Mouse (Mus musculus): Measurements from ENCODE around the gene Ehd4. TPM values are rescaled to one million over a fixed set of nuclear protein-coding genes. Genes with fewer than 3 reads are reported as not detected.

Gene Ehd4
- 20.4 and 23.4 TPM in 2 replicates for polyA plus RNA-seq (2015; fragmentation: Nextera tagmentation; extraction: Ambion mirVana)

DNA sequence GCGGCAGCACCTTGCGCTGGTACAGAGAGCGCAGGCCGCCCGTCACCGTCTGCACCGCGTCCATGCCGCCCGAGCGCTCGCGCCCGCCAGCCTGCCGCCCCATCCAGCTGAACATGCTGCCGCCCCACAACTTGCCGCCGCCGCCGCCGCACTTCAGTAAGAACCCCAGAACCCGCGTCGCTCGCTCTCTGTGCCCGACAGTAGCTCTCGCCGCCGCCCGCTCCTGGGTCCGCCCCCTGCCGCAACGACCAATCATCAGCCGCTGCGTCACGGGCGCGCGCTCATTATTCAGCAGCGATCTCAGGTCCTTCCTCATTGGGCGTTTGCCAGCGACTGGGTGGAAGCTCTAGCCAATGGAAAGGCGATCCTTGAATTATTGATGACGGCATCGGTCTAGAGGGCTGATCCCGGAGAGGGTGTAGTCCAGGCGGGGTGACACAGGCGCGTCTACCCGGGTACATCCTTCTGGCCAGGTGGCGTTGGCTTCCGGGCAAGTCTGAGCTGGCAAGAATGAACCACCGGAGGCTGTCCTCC, at the start of gene Ehd4:
Ehd4 (minus strand) TSS at position 246 of the 534 bp plus-strand sequence.

Other genes with a start within 250 kb of the Ehd4 start
- gene Mapkbp1, start 181.9 kb downstream of the Ehd4 start, polyA plus RNA-seq (2015; fragmentation: Nextera tagmentation; extraction: Ambion mirVana): 4.4 and 5.6 TPM in 2 replicates
- 19.2 and 20.2 TPM in 2 replicates for gene Jmjd7, start 127.1 kb downstream of the Ehd4 start, polyA plus RNA-seq (2015; fragmentation: Nextera tagmentation; extraction: Ambion mirVana)
- gene Gm28042, start 127.1 kb downstream of the Ehd4 start, polyA plus RNA-seq (2015; fragmentation: Nextera tagmentation; extraction: Ambion mirVana): 1.6 and 2.3 TPM in 2 replicates
- 0.70 and 1.0 TPM in 2 replicates for gene Pla2g4b, start 121.2 kb downstream of the Ehd4 start, polyA plus RNA-seq (2015; fragmentation: Nextera tagmentation; extraction: Ambion mirVana)
- 5.9 and 7.4 TPM in 2 replicates for gene Pla2g4e, start 90.7 kb upstream of the Ehd4 start, polyA plus RNA-seq (2015; fragmentation: Nextera tagmentation; extraction: Ambion mirVana)
- gene Pla2g4d, start 134.6 kb upstream of the Ehd4 start, polyA plus RNA-seq (2015; fragmentation: Nextera tagmentation; extraction: Ambion mirVana): 0.04 TPM in 1 of 2 replicates, not detected in the other
- gene Pla2g4f, start 159.6 kb upstream of the Ehd4 start, polyA plus RNA-seq (2015; fragmentation: Nextera tagmentation; extraction: Ambion mirVana): 0.05 TPM in 1 of 2 replicates, not detected in the other
- 27.7 and 28.2 TPM in 2 replicates for gene Vps39, start 198.5 kb upstream of the Ehd4 start, polyA plus RNA-seq (2015; fragmentation: Nextera tagmentation; extraction: Ambion mirVana)
- gene Ganc, start 249.3 kb upstream of the Ehd4 start, polyA plus RNA-seq (2015; fragmentation: Nextera tagmentation; extraction: Ambion mirVana): 7.3 and 12.4 TPM in 2 replicates
- 6.5 and 7.7 TPM in 2 replicates for gene Tmem87a, start 249.5 kb upstream of the Ehd4 start, polyA plus RNA-seq (2015; fragmentation: Nextera tagmentation; extraction: Ambion mirVana)